Mouse (Mus musculus) left cerebral cortex, adult 8-10 months (tissue): Measurements from ENCODE around the gene Enc1. TPM values are rescaled to one million over a fixed set of nuclear protein-coding genes. Genes with fewer than 3 reads are reported as not detected.
"Not testable (repeated sequence)": the region's sequence is repeated elsewhere in the genome, so short reads cannot be mapped to it uniquely, and the experiment has no call there.

Experiments used
- DNase-seq, 2 experiments: peaks; one replicate each; pipeline ENCODE4 v3.0.0; 2022; ENCODE audit warnings: low spot score in 2 of 2
- total RNA-seq, 4 experiments: library from RNA; stranded (reverse); gene quantifications; 2 replicates each; pipeline ENCODE4 v1.2.4; 2022

The Enc1 gene
- total RNA-seq, 4 experiments from 2014 or later: 425 to 545 (median 450) TPM

GRCm38 (mm10) chr13:97250551-97251380, 9.9 kb downstream of the Enc1 start:
- DNase-seq: no peak

DNA sequence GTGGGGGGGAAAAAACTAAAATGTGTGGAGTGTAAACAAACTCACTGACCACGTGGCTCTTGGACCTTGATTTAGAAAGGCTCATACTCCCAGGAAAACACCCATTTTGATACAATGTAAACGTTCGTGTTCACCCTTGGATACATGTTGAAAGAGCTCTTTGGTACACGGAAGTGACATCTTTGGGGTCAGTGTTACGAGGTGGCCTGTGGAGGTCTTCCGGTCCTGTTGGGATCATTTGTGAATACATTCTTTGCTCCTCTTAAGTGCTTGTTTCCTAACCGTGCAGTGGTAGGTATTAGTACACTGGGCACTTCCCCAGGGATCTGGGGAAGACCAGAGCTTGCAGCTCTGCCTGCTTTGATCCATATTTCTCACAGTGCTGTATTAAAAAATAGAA, 10.8 kb downstream of the Enc1 start:
- DNase-seq: no peak

- no peak for DNase-seq
Observed at GRCm38 (mm10) chr13:97252469-97252868, 11.6 kb downstream of the Enc1 start.

DNA sequence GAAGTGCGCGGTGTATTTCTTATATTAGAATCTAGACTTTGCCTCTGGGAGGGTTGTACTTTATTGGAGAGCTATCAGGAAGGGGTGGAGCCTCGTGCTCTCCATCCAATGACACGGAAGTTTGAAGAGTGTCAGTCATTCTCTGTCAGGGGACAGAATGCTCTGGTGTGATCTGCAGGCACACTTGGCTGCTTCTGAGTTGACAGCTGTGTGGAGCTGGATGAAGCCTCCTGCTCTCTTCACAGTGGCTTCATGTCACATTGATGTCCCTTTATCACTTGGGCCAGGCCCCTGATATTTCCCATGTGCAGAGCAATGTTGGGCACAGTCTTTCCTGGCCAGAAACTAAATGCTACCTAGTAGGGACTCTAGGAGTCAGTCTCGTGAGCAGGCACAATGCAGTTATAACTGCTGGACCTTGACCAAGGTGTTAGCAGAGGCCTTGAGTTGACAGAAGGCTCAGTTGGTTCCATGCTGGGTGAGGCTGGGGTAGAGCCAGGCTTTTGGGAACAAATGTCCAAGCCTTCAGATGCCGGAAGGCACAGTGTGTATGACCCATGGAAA, 12.6 kb downstream of the Enc1 start:
- DNase-seq: no peak

DNA sequence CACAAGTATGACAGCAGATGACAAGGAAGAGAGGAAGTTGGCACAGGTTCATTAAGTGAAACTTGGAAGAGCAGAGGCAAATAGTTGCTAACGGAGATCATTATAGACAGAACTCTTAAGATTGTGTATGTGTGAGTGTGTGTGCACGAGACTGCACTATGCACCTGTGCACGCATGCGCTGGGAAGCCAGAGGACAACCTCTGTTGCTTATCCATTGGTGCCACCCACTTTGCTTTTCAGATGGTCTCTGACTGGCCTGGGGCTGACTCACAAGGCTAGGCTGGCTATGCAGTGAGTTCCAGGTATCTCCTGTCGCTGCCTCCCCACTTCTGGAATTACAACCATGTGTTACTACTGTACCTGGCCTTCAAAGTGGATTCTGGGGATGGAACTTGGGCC, 13.1 kb downstream of the Enc1 start:
- DNase-seq: no peak

DNA sequence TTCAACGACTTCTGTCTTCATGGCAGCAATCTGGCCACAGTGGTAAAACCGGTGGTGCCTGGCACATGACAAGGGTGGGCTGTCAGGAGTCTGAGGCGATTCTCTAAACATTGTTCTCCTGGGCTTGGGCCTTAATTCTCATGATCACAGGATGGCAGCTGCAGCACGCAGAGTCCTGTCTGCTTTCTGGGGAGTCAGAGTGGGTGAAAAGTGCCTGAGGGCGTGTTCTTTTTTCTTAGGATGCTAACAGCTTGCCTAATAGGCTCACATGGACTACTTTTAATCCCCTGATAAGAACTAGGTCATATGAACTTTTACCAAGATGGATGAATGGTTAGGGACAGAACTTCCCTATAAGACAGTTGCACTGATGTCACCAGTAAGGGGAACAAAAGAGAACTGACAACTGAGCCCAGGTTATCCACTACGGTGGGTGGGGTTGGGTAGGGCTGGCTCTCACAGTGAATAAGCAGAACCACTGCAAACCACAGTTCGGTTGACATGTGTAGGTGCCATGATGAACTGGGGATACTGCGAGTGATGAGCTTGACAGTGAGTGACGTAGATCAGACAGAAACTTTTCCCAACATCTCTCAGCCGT, 13.8 kb downstream of the Enc1 start:
- DNase-seq: no peak

GRCm38 (mm10) chr13:97255976-97256848, 15.3 kb downstream of the Enc1 start:
- no peak for DNase-seq

DNA sequence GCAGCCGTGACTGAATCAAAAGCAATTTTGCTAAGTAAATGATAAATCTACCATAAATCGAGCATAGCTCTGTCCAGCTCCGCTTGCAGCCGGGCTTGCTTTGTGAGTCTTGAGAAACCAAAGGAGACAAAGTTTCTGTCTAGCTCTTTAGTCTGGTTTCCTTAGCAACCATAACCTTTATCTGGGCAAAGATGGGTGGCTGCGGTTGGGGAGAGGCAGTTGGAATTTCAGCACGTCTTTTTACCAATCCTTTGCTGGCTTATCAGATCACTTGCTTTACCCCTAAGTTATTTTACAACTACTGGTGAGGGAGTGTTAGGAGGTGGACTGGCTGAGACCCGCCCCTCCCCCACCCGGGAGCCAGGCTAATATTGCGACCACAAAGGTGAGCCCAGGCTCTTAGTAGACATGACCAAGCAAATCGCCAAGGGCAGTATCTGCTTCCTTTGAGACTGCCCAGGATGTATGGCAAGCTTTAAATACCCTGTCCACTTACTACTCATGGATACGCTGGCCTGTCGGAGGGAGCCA, 16.0 kb downstream of the Enc1 start:
- no peak for DNase-seq

GRCm38 (mm10) chr13:97259271-97259670, 18.4 kb downstream of the Enc1 start:
- no peak for DNase-seq

DNA sequence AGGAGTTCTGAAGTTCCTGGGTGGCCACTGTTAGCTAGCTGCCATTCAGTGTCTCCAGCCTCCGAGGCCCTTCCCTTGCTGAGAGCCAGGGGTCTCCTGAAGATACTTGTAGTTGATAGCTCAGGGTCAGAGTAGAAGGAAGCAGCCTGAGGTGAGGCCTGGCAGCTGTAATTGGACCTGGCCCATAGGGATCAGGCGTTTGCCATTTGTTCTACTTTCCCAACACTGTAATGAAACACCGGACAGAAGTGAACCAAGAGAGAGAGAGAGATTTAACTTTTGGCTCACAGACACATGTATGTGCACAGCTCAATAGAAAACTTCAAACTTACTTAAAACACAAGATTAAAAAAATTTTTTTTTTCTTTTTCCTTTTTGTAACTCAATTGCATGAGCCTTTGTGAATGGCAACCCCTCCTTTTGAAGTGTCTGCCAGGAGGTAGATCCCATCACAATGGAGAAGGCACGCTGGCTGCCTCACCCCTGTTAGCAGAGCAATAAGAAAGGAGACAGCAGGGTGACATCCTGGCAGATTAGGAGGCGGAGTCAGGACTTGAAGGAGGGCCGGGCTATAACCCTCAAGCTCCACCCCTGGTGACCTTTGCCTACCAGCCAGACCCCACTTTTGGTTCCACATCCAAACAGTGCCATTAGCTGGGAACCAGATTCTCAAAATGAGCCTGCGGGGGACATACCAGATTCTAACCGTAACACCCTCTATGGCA, 19.7 kb downstream of the Enc1 start:
- DNase-seq: no peak

- DNase-seq: no peak
Observed at GRCm38 (mm10) chr13:97261549-97261948, 20.6 kb downstream of the Enc1 start.

- no peak for DNase-seq
Observed at GRCm38 (mm10) chr13:97262676-97263075, 21.8 kb downstream of the Enc1 start.

GRCm38 (mm10) chr13:97265534-97265933, 24.6 kb downstream of the Enc1 start:
- not testable (repeated sequence) for DNase-seq

DNA sequence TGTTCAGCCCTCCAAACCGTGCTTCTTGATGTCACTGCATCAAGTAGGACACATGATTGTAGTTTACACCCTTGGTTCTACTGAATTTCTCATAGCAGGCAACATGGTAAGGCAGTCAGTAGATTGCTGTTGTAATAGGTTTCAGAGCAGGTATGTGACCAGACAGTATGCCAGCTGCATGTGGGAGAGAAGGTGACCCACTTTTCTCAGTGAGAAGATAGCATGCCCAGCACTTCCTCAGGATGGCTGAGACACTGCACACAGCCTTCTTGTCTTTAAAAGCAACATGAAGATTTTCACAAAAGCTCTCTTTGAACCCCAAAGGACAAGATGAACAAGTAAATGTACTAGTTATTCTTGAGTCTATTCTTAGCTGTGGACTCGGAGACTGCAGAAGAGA, 29.8 kb downstream of the Enc1 start:
- DNase-seq: no peak

GRCm38 (mm10) chr13:97271641-97272040, 30.7 kb downstream of the Enc1 start:
- DNase-seq: no peak

DNA sequence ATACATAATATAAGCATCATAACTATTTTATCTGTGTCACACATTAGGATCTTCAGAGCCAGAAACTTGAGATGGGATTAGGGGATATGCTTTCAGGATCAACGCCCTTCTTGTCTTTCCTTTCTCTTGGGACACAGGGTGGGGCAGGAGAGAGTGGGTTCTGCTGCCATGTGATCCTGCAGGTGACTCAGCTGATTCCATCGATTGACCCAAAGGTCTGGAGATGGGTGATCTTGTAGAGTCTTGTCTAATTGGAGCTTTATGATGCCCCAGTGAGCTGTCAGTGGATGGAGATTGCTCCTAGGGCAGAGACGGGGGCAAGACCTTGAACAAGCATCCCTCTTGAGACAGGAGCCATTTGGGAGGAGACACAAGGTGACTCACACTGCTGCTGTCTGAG, 33.9 kb downstream of the Enc1 start:
- DNase-seq: no peak

DNA sequence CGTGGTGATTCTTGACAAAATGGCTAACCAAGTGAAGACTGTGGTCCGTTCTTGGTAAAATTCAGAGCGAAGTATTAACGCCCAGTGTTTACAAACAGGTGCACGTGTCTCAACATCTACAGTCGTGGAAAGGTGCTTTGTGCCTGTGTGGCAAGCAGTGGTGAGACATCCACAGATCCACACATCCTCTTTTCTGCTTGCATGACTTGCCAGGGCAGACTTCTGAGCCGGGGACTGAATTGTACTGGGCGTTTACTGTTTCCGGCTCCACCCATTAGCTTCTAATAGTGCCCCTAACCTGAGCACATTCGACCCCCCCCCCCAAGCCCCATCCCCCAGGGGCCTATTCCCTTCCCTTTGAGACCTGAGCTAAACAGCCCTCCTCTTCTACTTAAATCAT, 34.6 kb downstream of the Enc1 start:
- DNase-seq: no peak

- no peak for DNase-seq
Observed at GRCm38 (mm10) chr13:97282051-97282910, 41.4 kb downstream of the Enc1 start.

DNA sequence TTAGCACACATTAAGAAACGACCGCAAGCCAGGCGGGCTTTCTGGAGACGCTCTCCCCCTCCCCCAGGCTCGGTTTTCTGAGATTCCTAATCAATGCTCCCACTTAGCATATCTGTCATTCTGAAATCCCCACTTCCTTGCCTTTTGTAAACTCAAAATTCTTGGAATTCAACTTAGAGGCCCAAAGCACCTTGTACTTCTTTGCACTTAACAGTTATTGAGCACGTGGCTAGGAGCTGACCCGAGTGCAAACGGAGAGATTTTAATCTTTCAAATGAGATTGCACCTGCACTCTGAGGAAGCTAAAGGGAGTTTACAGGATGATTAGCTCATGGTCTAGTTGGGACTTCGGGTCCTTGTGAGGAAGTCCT, 42.0 kb downstream of the Enc1 start:
- no peak for DNase-seq

DNA sequence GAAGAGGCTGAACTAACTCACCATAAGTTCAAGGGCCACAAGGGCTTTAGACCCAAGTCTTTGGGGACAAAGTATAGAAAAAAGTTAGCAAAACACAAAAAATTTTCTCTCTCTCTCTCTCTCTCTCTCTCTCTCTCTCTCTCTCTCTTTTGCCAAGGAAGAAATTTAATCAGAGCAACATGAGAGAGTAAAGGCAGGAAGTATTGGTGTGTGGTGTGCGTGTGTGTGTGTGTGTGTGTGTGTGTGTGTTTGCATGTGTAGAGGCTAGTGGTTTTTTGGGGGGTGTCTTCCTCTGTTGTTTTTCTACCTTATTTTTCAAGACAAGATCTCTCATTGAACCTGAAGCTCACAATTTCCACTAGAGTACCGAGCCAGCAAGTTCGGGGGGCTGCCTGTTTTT, 46.1 kb downstream of the Enc1 start:
- DNase-seq: no peak
